Mouse (Mus musculus): ENCODE results near the gene Socs4. TPM values are rescaled to one million over a fixed set of nuclear protein-coding genes. Genes with fewer than 3 reads are reported as not detected.

Socs4 gene
- polyA plus RNA-seq (2015; fragmentation: Illumina TruSeq; extraction: RNeasy Lipid Tissue Mini Kit (QIAGEN cat#74804); ENCODE audit: low read depth, low replicate concordance), result 6.8 TPM

GRCm38 (mm10) chr14:47276637-47277393 is at the start of gene Socs4, which contains the start of gene Wdhd1:
TSS of gene Socs4 (plus strand) at chr14:47276931.
TSS of gene Wdhd1 (minus strand) at chr14:47276857.

GRCm38 (mm10) chr14:47297785-47298407 is 21.2 kb downstream of the Socs4 start, which contains the start of gene Mapk1ip1l:
TSS of gene Mapk1ip1l (plus strand) at chr14:47298266.

Other genes starting within 250 kb of the Socs4 start
- gene Gch1, start 87.5 kb upstream of the Socs4 start, polyA plus RNA-seq (2015; fragmentation: Illumina TruSeq; extraction: RNeasy Lipid Tissue Mini Kit (QIAGEN cat#74804); ENCODE audit: low read depth, low replicate concordance), result 3.0 TPM
- 3.7 TPM for gene Wdhd1, start 74 bp upstream of the Socs4 start, polyA plus RNA-seq (2015; fragmentation: Illumina TruSeq; extraction: RNeasy Lipid Tissue Mini Kit (QIAGEN cat#74804); ENCODE audit: low read depth, low replicate concordance)
- gene Mapk1ip1l, start 21.3 kb downstream of the Socs4 start, polyA plus RNA-seq (2015; fragmentation: Illumina TruSeq; extraction: RNeasy Lipid Tissue Mini Kit (QIAGEN cat#74804); ENCODE audit: low read depth, low replicate concordance), result 23.3 TPM
- 2.0 TPM for gene Lgals3, start 90.8 kb downstream of the Socs4 start, polyA plus RNA-seq (2015; fragmentation: Illumina TruSeq; extraction: RNeasy Lipid Tissue Mini Kit (QIAGEN cat#74804); ENCODE audit: low read depth, low replicate concordance)
- 0.77 TPM for gene Dlgap5, start 141.5 kb downstream of the Socs4 start, polyA plus RNA-seq (2015; fragmentation: Illumina TruSeq; extraction: RNeasy Lipid Tissue Mini Kit (QIAGEN cat#74804); ENCODE audit: low read depth, low replicate concordance)
- gene Fbxo34, start 173.5 kb downstream of the Socs4 start, polyA plus RNA-seq (2015; fragmentation: Illumina TruSeq; extraction: RNeasy Lipid Tissue Mini Kit (QIAGEN cat#74804); ENCODE audit: low read depth, low replicate concordance), result 56.9 TPM